Mouse (Mus musculus): ENCODE results near the gene Atf3. TPM values are rescaled to one million over a fixed set of nuclear protein-coding genes. Genes with fewer than 3 reads are reported as not detected.

Gene Atf3
- total RNA-seq, 2 experiments from 2014 or later: 1.8 to 2.3 TPM

DNA sequence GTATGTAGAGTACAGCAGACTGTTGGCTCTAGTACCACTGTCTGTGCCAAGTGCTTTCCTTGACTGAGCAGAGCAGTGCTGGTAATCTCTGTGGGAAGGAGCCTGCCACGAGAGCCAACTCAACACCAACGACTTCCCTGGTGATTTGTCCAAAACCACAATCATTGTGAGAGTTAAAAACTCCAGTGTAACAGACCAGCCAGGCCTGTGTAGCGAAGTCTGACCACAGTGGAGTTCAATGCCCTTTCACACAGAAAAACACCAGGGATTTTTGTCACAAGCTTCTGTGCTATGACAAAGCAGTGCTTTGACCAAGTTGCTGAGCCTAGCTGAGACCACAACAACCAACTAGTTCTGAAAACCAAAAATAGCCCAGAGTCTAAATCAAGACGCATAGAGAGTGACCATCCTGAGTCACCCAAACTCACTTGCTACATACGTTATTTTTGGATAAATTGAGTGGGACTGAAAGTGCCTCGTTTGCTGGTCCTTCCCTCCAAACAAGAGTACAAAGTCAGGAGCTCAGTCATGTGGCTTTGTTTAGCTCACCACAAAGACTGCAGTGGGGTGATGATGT, 12.6 kb upstream of the Atf3 start:
- DNase-seq (ENCODE audit: low spot score in 2 of 2): no peak

DNA sequence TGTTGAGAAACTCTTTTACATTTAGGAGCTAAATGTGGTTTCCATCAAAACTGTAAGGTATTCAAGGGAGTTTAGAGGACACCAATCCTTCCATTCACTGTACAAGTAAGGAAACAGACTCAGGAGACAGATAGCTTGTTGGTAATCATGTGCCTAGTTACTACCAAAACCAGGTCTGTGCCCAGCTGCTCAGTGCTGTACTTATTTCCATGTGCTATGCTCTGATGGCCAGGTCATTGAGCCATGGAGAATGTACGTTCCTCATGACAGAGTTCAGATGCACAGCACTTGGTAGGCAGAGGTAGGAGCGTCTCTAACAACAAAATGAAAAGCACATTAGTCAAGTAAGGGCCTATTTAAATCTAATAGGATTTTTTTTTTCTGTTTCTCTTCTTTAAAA, 8.7 kb upstream of the Atf3 start:
- DNase-seq (ENCODE audit: low spot score in 2 of 2): no peak

DNA sequence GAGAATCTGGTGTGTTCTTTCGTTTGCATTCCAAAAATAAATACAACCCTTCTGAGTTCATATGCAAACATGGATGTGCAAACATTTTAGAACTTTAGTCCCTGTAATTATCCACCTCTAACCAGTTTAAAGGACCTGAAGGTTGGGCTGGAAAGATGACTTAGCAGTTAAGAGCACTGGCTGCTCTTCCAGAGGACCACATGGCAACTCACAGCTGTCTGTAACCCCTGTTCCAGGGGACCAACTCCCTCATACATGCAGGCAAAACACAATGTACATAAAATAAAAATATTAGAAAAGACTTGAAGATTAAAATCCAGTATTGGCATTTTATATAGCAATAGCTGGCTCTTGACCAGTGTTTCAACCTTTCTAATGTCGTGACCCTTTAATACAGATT, 7.9 kb upstream of the Atf3 start:
- no peak for DNase-seq (ENCODE audit: low spot score in 2 of 2)

DNA sequence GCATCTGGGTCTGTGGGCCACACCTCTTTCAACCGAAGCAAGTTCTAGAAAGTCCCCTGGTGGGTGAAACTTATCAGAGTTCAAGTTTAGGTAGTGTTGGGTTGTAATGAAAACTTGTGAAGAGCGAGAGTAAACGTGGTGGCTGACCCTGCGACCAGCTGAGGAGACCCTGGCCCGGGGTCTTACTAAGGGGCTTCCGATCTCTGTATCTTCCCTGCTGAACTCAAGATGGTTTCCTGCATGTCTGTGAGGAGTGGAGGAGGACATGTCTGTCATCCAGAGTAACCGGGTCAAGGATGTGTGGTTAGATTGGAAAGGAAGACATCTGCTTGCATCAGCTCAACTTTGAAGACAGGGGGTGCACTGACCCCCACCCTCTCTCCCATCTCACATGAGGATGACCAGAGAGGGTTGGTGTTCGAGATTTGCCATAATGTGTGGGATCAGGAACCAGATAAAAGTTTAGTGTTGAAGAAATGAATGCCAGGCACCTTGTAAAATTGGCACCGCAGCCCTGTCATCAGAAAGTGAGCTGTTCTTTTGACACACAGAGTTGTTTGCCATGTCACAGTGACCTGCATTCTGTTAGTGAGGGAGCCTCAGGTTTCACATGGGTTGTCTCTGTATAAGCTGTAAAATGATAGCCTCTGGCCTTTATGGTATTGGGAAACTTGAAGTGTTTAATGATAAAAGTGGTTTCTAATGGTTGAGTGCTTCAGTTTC, 7.3 kb upstream of the Atf3 start:
- no peak for DNase-seq (ENCODE audit: low spot score in 2 of 2)

DNA sequence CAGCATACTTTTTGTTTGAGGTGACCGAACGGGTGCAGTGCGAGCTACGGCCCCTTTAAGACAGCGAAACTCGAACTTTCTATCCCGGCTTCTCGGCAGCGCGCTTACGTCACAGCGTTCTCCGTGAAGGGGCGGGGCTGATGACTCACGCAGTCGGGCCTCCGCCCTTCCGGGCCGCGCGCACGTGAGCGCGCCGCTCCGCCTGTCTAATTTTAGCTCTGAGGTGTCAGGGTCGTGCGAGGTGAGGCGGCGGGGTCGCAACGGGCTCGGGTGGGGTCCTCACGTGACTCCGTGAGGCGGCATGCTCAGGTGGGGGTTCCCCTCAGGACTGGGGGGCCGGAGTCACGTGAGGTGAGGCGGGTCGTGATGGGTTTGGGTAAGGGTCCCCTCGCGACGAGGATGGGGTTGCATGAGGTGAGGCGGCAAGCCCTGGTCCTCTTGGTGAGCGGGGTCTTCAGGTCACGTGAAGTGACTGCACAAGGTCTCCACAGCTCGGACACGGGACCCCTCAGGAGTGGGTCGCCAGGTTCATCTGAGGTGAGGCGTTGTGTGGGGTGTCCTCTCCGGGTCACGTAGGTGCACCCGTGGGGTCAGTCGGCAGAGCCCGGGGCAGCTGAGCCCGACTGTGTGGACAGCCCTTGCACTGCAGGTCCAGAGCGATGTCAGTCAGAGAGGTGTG, 6.6 kb upstream of the Atf3 start:
- DNase-seq (ENCODE audit: low spot score in 2 of 2): peak; percentile 71 to 80

DNA sequence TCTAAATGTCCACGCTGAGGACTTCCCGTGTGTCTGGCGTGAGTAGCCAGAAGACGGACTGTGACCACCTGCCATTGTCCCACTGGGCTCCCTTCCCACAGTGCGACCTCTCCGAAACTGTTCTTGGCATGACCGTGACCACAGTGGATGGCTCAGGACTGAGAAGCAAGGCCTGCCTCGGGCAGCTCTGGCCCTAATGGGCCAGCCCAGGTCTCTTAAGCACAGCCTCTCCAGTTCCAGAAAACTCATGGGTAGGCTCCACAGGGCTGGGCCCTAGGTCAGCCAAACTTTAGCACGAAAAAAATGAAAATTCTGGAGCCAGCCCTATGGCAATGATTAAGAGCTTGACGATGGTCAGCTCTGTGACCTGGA, 6.1 kb upstream of the Atf3 start:
- no peak for DNase-seq (ENCODE audit: low spot score in 2 of 2)

DNA sequence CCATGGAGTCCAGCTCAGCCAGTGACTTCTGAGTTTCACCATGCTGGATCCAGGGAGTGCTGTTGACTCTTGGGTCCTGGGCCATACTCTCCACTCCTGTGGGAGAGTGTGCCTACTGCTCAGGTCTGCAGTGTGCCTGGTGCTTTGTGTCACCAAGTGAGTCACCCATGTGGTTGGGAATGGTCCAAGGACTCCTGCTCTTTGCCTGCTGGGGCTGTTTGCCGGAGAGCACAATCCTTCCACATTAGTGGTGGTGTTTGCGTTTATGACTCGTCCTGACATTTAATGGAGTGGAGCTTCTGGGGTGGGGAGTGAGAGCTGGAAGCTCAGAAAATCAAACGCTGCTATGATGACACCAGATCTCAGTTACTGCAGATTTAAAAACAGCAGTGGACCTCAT, 4.2 kb upstream of the Atf3 start:
- DNase-seq (ENCODE audit: low spot score in 2 of 2): peak in 1 of 2 experiments; percentile 40

DNA sequence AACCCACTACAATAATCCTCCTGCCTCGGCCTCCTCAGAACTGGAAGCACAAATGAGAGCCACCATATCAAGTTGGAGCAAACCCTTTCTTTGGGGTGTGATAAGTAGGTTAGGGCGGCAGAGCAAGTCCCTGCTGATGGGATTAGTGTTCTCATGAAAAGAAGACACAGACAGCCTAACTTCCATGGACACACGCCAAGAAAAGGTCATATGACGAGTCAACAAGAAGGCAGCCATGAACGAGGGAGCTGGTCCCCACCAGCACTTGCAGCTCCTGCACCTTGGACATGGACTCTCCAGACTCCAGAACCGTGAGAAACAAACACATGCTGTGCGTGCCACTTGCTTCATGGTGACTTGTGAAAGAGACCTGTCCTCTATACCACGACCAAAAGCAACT, 2.7 kb upstream of the Atf3 start:
- DNase-seq (ENCODE audit: low spot score in 2 of 2): no peak

DNA sequence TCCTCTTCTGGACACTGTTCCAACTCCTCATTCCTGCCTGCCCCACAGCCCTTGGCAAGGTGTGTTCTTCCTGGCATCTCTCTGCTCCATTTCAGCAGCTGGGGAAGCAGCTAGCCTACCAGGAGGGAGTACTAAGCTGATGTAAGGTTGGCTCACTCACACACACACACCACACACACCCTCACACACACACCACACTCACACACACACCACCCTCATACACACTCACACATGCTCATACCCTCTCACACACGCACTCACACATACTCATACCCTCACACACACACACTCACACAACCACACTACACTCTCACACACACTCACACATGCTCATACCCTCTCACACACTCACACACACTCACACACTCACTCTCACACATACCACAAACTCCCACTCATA, 1.9 kb upstream of the Atf3 start:
- DNase-seq (ENCODE audit: low spot score in 2 of 2): no peak

DNA sequence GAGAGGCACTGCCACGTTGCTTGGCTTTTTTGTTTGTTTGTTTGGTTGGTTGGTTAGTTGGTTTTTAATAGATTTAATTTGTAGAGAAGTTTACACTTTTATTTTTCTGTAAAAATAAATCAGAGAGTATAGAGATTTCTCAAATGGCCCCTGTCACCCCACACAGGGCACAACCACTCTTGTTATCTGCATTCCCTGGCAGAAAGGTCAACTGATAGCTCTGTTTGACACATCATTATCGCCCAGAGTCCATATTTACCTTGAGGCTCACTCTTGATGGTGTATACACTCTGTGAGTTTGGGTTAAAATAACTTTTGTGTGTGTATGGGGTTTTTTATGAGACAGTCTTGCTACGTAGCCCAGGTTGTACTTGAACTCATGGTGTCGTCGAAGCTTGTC, 744 bp upstream of the Atf3 start:
- no peak for DNase-seq (ENCODE audit: low spot score in 2 of 2)

DNA sequence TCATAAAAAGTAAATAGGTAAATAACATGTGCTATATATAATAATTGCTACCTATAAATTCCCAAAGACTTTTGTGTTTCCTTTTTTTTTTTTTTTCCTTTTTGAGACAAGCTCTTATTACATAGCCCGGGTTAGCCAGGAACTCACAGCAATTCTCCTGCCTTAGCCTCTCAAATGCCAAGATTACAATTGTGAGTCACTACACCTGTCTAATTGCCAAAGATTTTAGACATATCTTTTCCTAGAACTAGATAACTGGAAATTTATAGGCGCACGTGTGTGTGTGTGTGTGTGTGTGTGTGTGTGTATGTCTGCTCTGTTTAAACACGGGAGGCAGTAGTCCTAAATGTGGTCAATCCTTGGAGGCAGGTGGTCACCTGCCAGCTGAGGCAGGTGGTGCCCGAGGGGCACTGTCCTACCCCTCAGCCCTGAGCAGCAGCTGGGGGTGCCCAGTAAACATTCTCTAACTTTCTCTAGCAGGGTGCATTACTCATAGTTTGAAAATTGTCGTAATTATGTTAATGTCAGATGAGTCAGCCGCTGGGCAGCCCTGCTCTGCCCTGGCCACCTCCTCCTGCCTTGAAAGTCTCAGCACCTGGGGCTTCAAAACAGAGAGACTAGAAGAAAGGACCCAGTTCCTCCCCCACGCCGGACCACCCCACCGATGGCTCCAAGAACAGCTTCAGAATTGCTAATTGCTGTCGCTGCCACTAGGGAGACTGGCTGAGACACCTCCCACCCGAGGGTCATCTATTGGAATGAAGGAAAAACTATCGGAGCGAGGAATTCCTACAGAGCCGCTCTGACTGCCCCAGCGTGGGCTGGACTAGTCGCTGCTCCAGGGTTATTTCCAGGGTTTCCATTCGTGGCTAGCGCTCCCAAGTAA, 1.8 kb downstream of the Atf3 start:
- no peak for DNase-seq (ENCODE audit: low spot score in 2 of 2)

DNA sequence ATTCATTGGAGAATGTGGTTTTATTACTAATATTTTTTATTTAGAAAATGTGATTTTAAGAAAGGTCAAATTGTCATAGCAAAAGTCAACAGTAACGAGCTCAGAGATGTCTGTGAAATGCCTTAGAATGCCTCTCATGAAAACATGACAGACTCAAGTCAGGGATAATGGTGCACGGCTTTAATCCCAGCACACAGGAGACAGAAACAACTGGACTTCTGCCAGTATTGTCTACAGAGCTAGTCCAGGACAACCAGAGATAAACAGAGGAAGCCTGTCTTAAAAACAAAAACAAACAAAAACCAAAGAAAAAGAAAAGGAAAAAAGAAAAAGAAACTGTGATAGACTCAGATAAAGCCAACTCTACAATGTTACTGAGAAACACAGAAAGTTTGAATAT, 6.7 kb downstream of the Atf3 start:
- no peak for DNase-seq (ENCODE audit: low spot score in 2 of 2)

DNA sequence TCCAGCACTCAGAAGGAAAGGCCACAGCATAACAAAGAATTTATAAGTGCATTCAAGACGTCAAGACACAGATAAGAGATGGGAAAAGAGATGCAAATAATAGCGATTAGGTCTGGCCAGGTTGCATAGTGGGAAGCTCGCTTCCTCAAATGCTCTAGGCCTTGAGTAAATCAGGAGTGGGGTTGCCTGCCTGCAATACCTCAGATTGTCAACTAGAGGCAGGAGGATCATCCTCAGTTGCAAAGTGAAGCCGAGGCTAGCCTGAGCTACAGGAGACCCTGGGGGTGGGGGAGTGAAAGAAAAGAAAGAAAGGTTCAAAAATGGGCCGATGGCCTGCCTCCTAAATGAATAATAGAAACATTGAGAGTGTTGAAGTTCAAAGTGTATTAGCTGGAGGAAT, 12.0 kb downstream of the Atf3 start:
- no peak for DNase-seq (ENCODE audit: low spot score in 2 of 2)

DNA sequence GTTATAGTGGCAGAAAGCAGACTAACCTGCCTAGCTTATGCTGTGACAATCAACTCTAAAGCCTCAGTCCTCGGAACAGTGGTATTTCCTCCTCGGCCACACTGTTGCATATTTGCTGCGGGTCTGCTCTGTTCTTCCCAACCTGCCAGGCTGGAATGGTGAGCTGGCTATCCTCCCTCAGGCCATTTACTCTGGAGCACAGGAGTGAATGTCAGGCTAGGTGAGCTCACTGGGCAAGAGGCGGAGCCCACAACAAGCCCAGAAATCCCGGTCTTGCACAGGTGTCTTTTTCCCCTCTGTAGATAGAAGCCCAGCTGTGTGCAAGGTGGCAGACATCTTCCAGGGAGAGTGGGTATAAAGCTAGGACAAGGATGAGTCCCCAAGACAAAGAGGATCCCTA, 13.0 kb downstream of the Atf3 start:
- no peak for DNase-seq (ENCODE audit: low spot score in 2 of 2)

DNA sequence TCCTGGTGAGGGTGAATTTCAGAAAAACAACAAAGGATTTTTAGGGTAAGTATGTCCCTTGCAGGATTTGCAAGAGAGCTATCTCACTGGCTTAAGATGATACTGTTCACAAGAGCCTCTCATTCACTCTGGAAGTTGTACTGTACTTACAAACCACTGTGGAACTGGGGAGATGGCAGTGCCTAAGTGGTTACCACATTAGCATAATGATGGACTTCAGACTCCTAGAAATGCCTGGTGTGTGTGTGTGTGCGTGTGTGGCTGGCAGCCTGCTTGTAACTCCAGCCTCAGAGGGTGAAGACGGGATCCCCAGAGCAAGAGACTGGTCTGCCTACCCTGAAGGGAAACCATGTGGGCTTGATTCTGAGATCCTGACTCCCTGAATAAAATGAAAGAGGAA, 14.3 kb downstream of the Atf3 start:
- DNase-seq (ENCODE audit: low spot score in 2 of 2): no peak

DNA sequence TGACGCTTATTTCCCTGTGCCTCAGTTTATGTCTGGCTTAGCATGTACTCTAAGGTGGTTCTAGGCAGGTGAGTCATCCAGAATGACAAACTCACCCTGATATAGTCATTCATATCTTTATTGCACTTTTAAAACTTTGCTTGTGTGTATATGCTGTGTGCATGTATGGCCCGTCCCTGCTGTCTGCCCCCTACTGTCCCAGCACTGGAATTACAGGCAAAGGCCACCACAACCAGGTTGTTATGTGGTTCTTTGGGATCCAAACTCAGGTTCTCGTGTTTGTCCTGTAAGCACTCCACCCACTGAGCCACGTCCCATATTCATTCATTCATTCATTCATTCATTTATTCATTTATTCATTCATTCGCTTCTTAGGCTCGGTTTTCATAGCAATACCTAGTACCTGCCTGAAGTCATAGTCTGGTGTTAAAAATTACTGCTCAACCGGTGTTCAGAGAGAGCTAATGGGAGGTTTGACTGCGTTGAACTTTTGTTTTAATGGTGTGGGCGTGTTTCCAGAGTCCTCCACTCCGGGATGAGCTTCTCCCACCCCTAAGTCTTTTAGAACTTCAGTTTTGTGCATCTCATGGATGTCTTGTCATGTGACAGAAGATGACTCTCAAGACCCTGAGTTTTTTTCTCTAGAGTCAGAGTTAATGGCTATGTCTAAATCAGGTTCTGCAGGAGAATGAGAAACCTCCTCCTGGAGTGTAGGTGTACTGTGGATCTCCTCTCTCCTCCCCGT, 15.5 kb downstream of the Atf3 start:
- DNase-seq (ENCODE audit: low spot score in 2 of 2): no peak

DNA sequence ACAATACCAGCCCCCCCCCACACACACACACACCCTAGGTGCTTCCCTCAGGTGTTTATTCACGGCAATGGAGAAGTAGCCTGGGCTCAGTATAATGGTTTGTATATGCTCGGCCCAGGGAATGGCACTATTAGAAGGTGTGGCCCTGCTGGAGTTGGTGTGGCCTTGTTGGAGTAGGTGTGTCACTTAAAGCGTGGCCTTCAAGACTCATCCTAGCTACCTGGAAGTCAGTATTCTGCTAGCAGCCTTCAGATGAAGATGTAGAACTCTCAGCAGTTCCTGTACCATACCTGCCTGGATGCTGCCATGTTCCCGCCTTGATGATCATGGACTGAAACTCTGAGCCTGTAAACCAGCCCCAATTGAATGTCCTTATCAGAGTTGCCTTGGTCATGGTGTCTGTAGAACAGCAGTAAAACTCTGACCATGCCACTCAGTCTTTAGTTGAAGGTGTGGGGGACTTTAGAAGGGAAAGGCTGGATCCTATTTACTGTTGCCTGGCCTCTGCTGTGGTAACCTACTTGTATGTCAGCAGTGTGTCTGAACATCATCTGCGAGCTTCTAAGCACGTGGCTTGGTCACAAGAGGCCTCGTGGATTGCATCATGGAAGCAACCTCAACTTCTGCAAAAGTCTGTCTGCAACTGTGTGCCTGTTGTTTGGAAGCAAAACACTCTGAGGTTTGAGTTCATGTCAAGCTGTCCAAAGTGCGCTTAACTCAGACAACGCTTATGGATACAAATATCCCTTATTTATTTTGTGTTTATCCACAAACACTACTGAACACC, 16.8 kb downstream of the Atf3 start:
- no peak for DNase-seq (ENCODE audit: low spot score in 2 of 2)

DNA sequence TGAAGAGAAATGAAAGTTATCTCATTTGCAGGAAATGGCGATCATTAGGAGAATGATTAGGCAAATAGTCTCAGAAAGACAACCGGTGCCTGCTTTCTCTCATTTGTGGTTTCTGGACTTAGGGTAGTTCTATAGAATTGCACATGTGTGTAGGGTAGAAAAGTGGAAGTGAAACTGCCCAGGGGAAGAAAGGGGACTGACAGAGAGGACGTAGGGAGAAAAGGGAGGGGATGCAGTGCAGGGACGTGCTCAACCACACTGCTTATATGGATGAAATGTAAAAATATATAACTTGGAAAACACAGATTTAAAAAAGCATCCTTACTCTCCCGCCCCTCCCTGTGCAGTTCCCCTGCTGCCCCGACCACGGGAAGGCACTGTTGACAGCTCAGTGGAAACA, 19.9 kb downstream of the Atf3 start:
- no peak for DNase-seq (ENCODE audit: low spot score in 2 of 2)

DNA sequence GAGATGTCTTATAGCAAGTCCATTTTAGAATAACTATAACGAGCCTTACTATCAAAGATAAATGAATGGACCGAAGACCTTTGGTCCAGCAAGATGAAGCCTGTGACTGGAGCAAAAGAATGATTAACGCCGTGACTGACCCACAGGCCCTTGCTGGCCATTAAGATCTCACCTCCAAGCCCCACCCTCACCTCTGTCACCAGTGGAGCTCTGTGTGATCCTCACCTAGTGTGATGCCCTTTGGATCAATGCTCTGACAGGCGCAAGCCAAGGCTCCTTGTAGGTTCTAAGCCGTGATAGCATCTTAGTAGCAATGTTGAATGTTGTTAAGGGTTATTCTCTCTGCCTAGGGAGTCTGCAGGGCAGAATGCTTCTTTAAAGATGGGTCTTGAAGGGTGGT, 21.8 kb downstream of the Atf3 start:
- DNase-seq (ENCODE audit: low spot score in 2 of 2): no peak

DNA sequence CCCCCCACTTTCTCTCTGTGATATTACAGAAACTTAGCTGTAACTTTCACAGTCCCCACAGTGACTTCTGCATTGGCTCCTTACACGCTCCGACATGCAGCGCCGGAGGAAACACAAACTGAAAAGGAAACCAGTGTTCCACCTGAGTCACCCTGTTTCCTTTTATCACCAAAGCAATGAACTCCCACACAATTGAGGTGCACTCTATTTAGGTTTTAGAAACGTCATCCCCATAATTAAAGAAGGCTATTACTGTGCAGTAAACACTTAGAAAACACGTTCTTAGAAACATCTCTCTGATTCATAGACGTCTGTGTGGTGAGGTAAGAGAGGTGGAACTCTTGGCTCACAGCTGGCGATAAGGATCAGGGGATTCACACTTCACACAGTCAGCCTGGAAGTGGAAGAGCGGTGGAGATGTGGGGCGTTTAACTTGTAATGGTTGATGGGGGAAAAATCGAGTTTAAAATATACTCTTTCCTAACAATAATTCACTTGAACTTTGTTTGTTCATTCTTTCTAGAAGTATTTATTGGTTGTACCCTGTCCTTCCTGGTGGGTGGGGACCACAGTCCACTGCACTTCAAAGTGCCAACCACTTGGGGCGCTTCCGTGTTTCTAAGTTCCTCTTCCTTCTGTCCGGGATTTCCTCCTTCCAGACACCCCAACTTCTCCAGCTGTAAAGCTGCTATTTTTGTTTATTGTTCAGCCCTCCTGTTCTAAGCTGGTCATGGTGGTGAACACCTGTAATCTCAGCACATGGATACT, 24.0 kb downstream of the Atf3 start:
- no peak for DNase-seq (ENCODE audit: low spot score in 2 of 2)

Measured in adrenal gland, postnatal 4 days (tissue).